Mouse (Mus musculus): ENCODE measurements around the gene Evl. TPM values are rescaled to one million over a fixed set of nuclear protein-coding genes. Genes with fewer than 3 reads are reported as not detected.

Evl gene
- polyA plus RNA-seq (2017; shearing (Covaris generic)) = 573 TPM

GRCm38 (mm10) chr12:108554120-108554841 lies at the start of gene Evl:
Gene Evl, plus strand, starts transcription at chr12:108554720.

GRCm38 (mm10) chr12:108702185-108702584 lies 147.7 kb downstream of the Evl start, which contains the start of gene Degs2:
Gene Degs2, minus strand, starts transcription at chr12:108702315.

Other genes starting within 250 kb of the Evl start
- gene Hhipl1, start 248.4 kb upstream of the Evl start, polyA plus RNA-seq (2017; shearing (Covaris generic)) = not detected
- not detected for gene Cyp46a1, start 220.3 kb upstream of the Evl start, polyA plus RNA-seq (2017; shearing (Covaris generic))
- 0.87 TPM for gene Eml1, start 183.8 kb upstream of the Evl start, polyA plus RNA-seq (2017; shearing (Covaris generic))
- 4.6 TPM for gene Degs2, start 147.6 kb downstream of the Evl start, polyA plus RNA-seq (2017; shearing (Covaris generic))
- gene Yy1, start 238.3 kb downstream of the Evl start, polyA plus RNA-seq (2017; shearing (Covaris generic)) = 8.0 TPM

Measured in inflammation-experienced regulatory T-cells, adult 16 weeks (primary cell).